Mouse (Mus musculus): ENCODE results near the gene Casp14. TPM values are rescaled to one million over a fixed set of nuclear protein-coding genes. Genes with fewer than 3 reads are reported as not detected.
"Not testable (repeated sequence)": the region's sequence is repeated elsewhere in the genome, so short reads cannot be mapped to it uniquely, and the experiment has no call there.

The Casp14 gene
- polyA plus RNA-seq, 1 experiment from 2014 or later = not detected

- Histone ChIP-seq H3K4me2 (replicated peaks) (no peak overlapping the region), H3K9ac (no peak overlapping the region), H3K27ac (no peak overlapping the region), H3K27me3 (ENCODE audit: control insufficient read depth, insufficient read depth, low read length) (no peaks in the 10 kb centered on the region), H3K4me1 (replicated peaks; ENCODE audit: control insufficient read depth, insufficient read depth, low read length) (no peaks in the 10 kb centered on the region), H3K4me3 (replicated peaks; ENCODE audit: low read length) (no peak overlapping the region), H3K9me3 (ENCODE audit: control insufficient read depth, low read length) (no peaks in the 10 kb centered on the region), H3K36me3 (replicated peaks; ENCODE audit: control insufficient read depth, insufficient read depth) (no peaks in the 10 kb centered on the region)
- 53% methylated on average over 3 of the region's 3 CpGs for WGBS
- DNase-seq (ENCODE audit: low spot score) (no peak), ATAC-seq (ENCODE audit: low FRiP score) (no peak)
These were observed 17.2 kb downstream of the Casp14 start for GRCm38 (mm10) chr10:78700881-78701280.

GRCm38 (mm10) chr10:78689973-78690372 is 28.1 kb downstream of the Casp14 start:
- Histone ChIP-seq H3K36me3 (replicated peaks; ENCODE audit: control insufficient read depth, insufficient read depth) (no peaks in the 10 kb centered on the region), H3K9ac (no peak overlapping the region)
- 92% methylated on average over 6 of the region's 6 CpGs for WGBS

GRCm38 (mm10) chr10:78686995-78687577 is 31.0 kb downstream of the Casp14 start:
- DNase-seq (ENCODE audit: low spot score) (no peak), ATAC-seq (ENCODE audit: low FRiP score) (no peak)
- Histone ChIP-seq H3K9ac (no peak overlapping the region), H3K36me3 (replicated peaks; ENCODE audit: control insufficient read depth, insufficient read depth) (no peaks in the 10 kb centered on the region), H3K27me3 (ENCODE audit: control insufficient read depth, insufficient read depth, low read length) (no peaks in the 10 kb centered on the region), H3K9me3 (ENCODE audit: control insufficient read depth, low read length) (no peaks in the 10 kb centered on the region), H3K27ac (no peak overlapping the region), H3K4me1 (replicated peaks; ENCODE audit: control insufficient read depth, insufficient read depth, low read length) (no peaks in the 10 kb centered on the region), H3K4me3 (replicated peaks; ENCODE audit: low read length) (no peak overlapping the region), H3K4me2 (replicated peaks) (no peak overlapping the region)
- 83% methylated on average over 4 of the region's 4 CpGs for WGBS

More at GRCm38 (mm10) chr10:78689973-78690372, 28.1 kb downstream of the Casp14 start:
- Histone ChIP-seq H3K4me2 (replicated peaks) (no peak overlapping the region), H3K4me1 (replicated peaks; ENCODE audit: control insufficient read depth, insufficient read depth, low read length) (no peaks in the 10 kb centered on the region), H3K27ac (no peak overlapping the region), H3K4me3 (replicated peaks; ENCODE audit: low read length) (no peak overlapping the region), H3K27me3 (ENCODE audit: control insufficient read depth, insufficient read depth, low read length) (no peaks in the 10 kb centered on the region), H3K9me3 (ENCODE audit: control insufficient read depth, low read length) (no peaks in the 10 kb centered on the region)
- no peak for ATAC-seq (ENCODE audit: low FRiP score)
- no peak for DNase-seq (ENCODE audit: low spot score)

GRCm38 (mm10) chr10:78670121-78670520 is 48.0 kb downstream of the Casp14 start:
- WGBS = 32% methylated on average over 1 of the region's 1 CpGs
- not testable (repeated sequence) for ATAC-seq (ENCODE audit: low FRiP score)

GRCm38 (mm10) chr10:78666696-78667095 is 51.4 kb downstream of the Casp14 start:
- ATAC-seq (ENCODE audit: low FRiP score); H3K9ac ChIP-seq; H3K27me3 ChIP-seq (ENCODE audit: control insufficient read depth, insufficient read depth, low read length); H3K27ac ChIP-seq; H3K9me3 ChIP-seq (ENCODE audit: control insufficient read depth, low read length); H3K4me3 ChIP-seq (replicated peaks; ENCODE audit: low read length); DNase-seq (ENCODE audit: low spot score); H3K36me3 ChIP-seq (replicated peaks; ENCODE audit: control insufficient read depth, insufficient read depth); H3K4me1 ChIP-seq (replicated peaks; ENCODE audit: control insufficient read depth, insufficient read depth, low read length); H3K4me2 ChIP-seq (replicated peaks): not testable (repeated sequence)
- WGBS = 91% methylated on average over 10 of the region's 10 CpGs

More at GRCm38 (mm10) chr10:78670121-78670520, 48.0 kb downstream of the Casp14 start:
- not testable (repeated sequence) for H3K27ac ChIP-seq; DNase-seq (ENCODE audit: low spot score); H3K4me1 ChIP-seq (replicated peaks; ENCODE audit: control insufficient read depth, insufficient read depth, low read length); H3K9me3 ChIP-seq (ENCODE audit: control insufficient read depth, low read length); H3K4me3 ChIP-seq (replicated peaks; ENCODE audit: low read length); H3K9ac ChIP-seq; H3K27me3 ChIP-seq (ENCODE audit: control insufficient read depth, insufficient read depth, low read length); H3K36me3 ChIP-seq (replicated peaks; ENCODE audit: control insufficient read depth, insufficient read depth); H3K4me2 ChIP-seq (replicated peaks)

- H3K27me3 ChIP-seq (ENCODE audit: control insufficient read depth, insufficient read depth, low read length) = no peaks in the 10 kb centered on the region
These were observed 53.5 kb downstream of the Casp14 start for GRCm38 (mm10) chr10:78664546-78664945.

More at GRCm38 (mm10) chr10:78664546-78664945, 53.5 kb downstream of the Casp14 start:
- Histone ChIP-seq H3K4me1 (replicated peaks; ENCODE audit: control insufficient read depth, insufficient read depth, low read length) (no peaks in the 10 kb centered on the region), H3K9me3 (ENCODE audit: control insufficient read depth, low read length) (no peaks in the 10 kb centered on the region), H3K9ac (no peak overlapping the region), H3K4me3 (replicated peaks; ENCODE audit: low read length) (no peak overlapping the region), H3K4me2 (replicated peaks) (no peak overlapping the region), H3K36me3 (replicated peaks; ENCODE audit: control insufficient read depth, insufficient read depth) (no peaks in the 10 kb centered on the region), H3K27ac (no peak overlapping the region)
- 94% methylated on average over 1 of the region's 1 CpGs for WGBS
- no peak for DNase-seq (ENCODE audit: low spot score)
- ATAC-seq (ENCODE audit: low FRiP score) = no peak

Other genes starting within 250 kb of the Casp14 start
- not detected in 2 replicates for gene Olfr1358, start 200.9 kb downstream of the Casp14 start, polyA plus RNA-seq (2014; fragmentation: Nextera tagmentation; extraction: Ambion mirVana)
- gene Ilvbl, start 143.9 kb downstream of the Casp14 start, polyA plus RNA-seq (2014; fragmentation: Nextera tagmentation; extraction: Ambion mirVana) = 42.7 and 46.0 TPM in 2 replicates
- 3.6 and 4.2 TPM in 2 replicates for gene Syde1, start 126.3 kb downstream of the Casp14 start, polyA plus RNA-seq (2014; fragmentation: Nextera tagmentation; extraction: Ambion mirVana)
- gene Olfr1357, start 100.2 kb downstream of the Casp14 start, polyA plus RNA-seq (2014; fragmentation: Nextera tagmentation; extraction: Ambion mirVana) = not detected in 2 replicates
- gene Ccdc105, start 34.8 kb upstream of the Casp14 start, polyA plus RNA-seq (2014; fragmentation: Nextera tagmentation; extraction: Ambion mirVana) = 0.23 and 0.35 TPM in 2 replicates
- gene Slc1a6, start 62.2 kb upstream of the Casp14 start, polyA plus RNA-seq (2014; fragmentation: Nextera tagmentation; extraction: Ambion mirVana) = 11.9 and 17.4 TPM in 2 replicates
- not detected in 2 replicates for gene Olfr1356, start 133.9 kb upstream of the Casp14 start, polyA plus RNA-seq (2014; fragmentation: Nextera tagmentation; extraction: Ambion mirVana)
- not detected in 2 replicates for gene Olfr1355, start 157.2 kb upstream of the Casp14 start, polyA plus RNA-seq (2014; fragmentation: Nextera tagmentation; extraction: Ambion mirVana)
- gene Olfr1354, start 194.9 kb upstream of the Casp14 start, polyA plus RNA-seq (2014; fragmentation: Nextera tagmentation; extraction: Ambion mirVana) = not detected in 2 replicates
- gene Olfr8, start 232.3 kb upstream of the Casp14 start, polyA plus RNA-seq (2014; fragmentation: Nextera tagmentation; extraction: Ambion mirVana) = not detected in 2 replicates
- gene Olfr1353, start 245.0 kb upstream of the Casp14 start, polyA plus RNA-seq (2014; fragmentation: Nextera tagmentation; extraction: Ambion mirVana) = not detected in 2 replicates

Data from hindbrain, embryonic 14.5 days (tissue).